Mouse (Mus musculus) liver, adult 2 months (tissue): ENCODE measurements around the gene Sprtn. TPM values are rescaled to one million over a fixed set of nuclear protein-coding genes. Genes with fewer than 3 reads are reported as not detected.

Experiments
- DNase-seq: peaks from one replicate; pipeline ENCODE4 v3.0.0-alpha.2; 2011; ENCODE audit warnings: low read depth, low spot score; ENCODE audit errors: extremely low read depth
- H3K27ac ChIP-seq: fragments of 200-500 bp; replicated peaks from 2 replicates; pipeline ENCODE4 v1.5.1; 2012; ENCODE audit warnings: low read depth, mild to moderate bottlenecking, control low read depth, inconsistent platforms, low read length; ENCODE audit not compliant: insufficient read depth
- H3K27me3 ChIP-seq: fragments of 200-500 bp; 2 replicates; pipeline ENCODE4 v1.6.1; 2012; ENCODE audit warnings: mild to moderate bottlenecking, moderate library complexity, low read length, inconsistent platforms; ENCODE audit not compliant: control insufficient read depth, insufficient read depth
- H3K36me3 ChIP-seq: fragments of 200-500 bp; 2 replicates; pipeline ENCODE4 v1.6.1; 2012; ENCODE audit warnings: low read length, inconsistent platforms; ENCODE audit not compliant: control insufficient read depth, insufficient read depth
- H3K4me1 ChIP-seq: fragments of 200-500 bp; 2 replicates; pipeline ENCODE4 v1.6.1; 2011; ENCODE audit warnings: low read length; ENCODE audit not compliant: control insufficient read depth, insufficient read depth
- H3K4me3 ChIP-seq: fragments of 200-500 bp; 2 replicates; pipeline ENCODE4 v1.5.1; 2011; ENCODE audit warnings: low read depth, mild to moderate bottlenecking, control low read depth, low read length, moderate library complexity; ENCODE audit not compliant: insufficient read depth
- H3K79me2 ChIP-seq: fragments of 200-500 bp; 2 replicates; pipeline ENCODE4 v1.6.1; 2012; ENCODE audit warnings: inconsistent platforms, mild to moderate bottlenecking, low read length, moderate library complexity; ENCODE audit not compliant: control insufficient read depth, insufficient read depth
- H3K9ac ChIP-seq: fragments of 200-500 bp; 2 replicates; pipeline ENCODE4 v1.6.1; 2012; ENCODE audit warnings: low read depth, mild to moderate bottlenecking, control low read depth, inconsistent platforms, low read length
- CTCF ChIP-seq: fragments of 200-500 bp; IDR thresholded peaks from 2 replicates; pipeline ENCODE4 v1.5.1; 2011; ENCODE audit warnings: low read depth, low read length, control low read depth
- POLR2A ChIP-seq: fragments of 200-500 bp; IDR thresholded peaks from 2 replicates; pipeline ENCODE4 v1.6.1; 2011; ENCODE audit warnings: low read length, control low read depth; ENCODE audit not compliant: insufficient read depth; ENCODE audit errors: extremely low read depth
- WGBS: fragments of 180-500 bp; shearing (Covaris S2); methylation state at CpG from one replicate; pipeline ENCODE4 v1.1.7; 2018; 5-methylcytosine and 5-hydroxymethylcytosine counted together
- polyA plus RNA-seq: library from polyadenylated mRNA; depleted of rRNA; stranded (reverse); fragments of >200 nt; gene quantifications from 2 replicates; pipeline ENCODE4 v1.2.3, GENCODE M21; 2012
- total RNA-seq: library from RNA; depleted of rRNA; stranded (reverse); fragments of >200 nt; gene quantifications from 2 replicates; pipeline ENCODE4 v1.2.3, GENCODE M21; 2014

The Sprtn gene
- total and polyA plus RNA-seq, 2 experiments: 4.8 to 6.3 TPM

DNA sequence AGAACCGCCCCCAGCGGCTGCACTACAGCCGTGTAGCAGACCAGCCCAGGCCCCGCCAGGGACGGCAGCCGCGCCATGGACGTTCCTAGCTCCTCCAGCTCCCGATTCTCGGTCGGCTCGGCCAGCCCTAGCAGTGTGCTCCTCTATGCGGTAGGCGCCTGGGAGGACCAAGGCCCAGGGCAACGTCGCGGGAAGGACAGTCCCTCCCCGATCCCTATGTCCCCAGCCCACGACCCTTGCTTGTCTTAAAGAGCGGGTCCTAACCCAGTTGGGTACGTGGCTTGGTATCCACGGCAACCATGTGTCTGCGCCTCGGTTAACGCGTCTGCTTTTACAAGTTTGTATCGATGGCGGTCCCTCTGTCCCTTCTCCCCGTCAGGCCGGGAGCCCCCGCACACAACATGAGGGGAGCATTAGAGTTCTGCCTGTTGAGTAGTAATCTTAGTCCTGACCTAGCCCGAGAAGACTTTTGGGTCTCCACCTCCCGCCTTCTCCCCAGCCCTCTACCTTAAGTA is 34.5 kb upstream of the Sprtn start:
- Histone ChIP-seq H3K4me3 (peak overlapping the region; percentile 94), H3K4me1 (peaks cover 6% of the 10 kb centered on the region), H3K79me2 (peaks cover 41% of the 10 kb centered on the region), H3K27me3 (no peaks in the 10 kb centered on the region), H3K36me3 (peaks cover 15% of the 10 kb centered on the region), H3K9ac (peak overlapping the region; percentile 96), H3K27ac (peak overlapping the region; percentile 82)
- DNase-seq: no peak
- under 1% methylated on average over 33 of the region's 33 CpGs for WGBS
- TF ChIP-seq POLR2A: no peak
- no peak for TF ChIP-seq CTCF

DNA sequence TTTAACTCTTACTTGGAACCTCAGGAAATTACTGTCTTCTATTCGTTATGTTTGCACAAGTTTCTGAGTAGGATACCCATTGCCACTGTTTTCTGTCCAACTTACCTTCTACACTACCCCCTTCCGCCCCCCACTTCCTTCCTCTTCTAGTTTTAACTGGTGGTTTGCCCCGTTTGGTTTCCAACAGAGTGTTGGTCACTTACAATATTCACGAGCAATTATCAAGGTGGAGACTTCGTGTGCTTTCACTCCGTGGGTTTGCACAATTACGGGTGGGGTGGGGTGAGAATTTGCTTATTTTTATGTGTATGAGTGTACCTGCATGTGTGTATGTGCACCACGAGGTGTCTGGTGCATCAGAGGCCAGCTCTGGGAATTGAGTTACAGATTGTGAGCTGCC is 34.0 kb upstream of the Sprtn start:
- Histone ChIP-seq H3K27me3 (no peaks in the 10 kb centered on the region), H3K9ac (peak overlapping the region; percentile 26), H3K4me1 (peaks cover 6% of the 10 kb centered on the region), H3K4me3 (peak overlapping the region; percentile 94), H3K27ac (no peak overlapping the region), H3K36me3 (peaks cover 13% of the 10 kb centered on the region), H3K79me2 (peaks cover 42% of the 10 kb centered on the region)
- TF ChIP-seq POLR2A (no peak), CTCF (no peak)
- peak; percentile 34 for DNase-seq
- WGBS: 7% methylated on average over 8 of the region's 8 CpGs

DNA sequence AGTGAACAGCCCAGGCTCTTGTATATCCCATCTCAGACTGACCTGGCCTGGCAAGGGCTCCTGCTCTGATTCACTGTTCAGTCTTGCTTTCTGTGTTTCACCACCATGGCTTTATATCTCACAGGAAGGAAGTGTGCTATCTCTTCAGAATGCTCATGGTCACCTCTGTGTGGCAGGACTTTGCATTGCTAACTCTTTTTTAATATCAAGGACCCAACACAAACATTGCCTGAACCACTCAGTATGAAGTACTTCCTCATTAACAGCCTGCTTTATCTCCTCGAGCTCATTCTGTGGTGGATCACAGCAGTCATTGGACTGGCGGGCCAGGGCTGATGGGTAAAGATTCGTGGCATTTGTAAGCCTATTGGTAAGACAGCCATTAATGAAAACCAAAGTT is 31.0 kb upstream of the Sprtn start:
- Histone ChIP-seq H3K27ac (no peak overlapping the region), H3K27me3 (no peaks in the 10 kb centered on the region), H3K36me3 (peaks cover 3% of the 10 kb centered on the region; the same call in 1 of the 2 replicates), H3K79me2 (peaks cover 43% of the 10 kb centered on the region), H3K9ac (no peak overlapping the region), H3K4me3 (no peak overlapping the region), H3K4me1 (peaks cover 6% of the 10 kb centered on the region)
- WGBS: 68% methylated on average over 3 of the region's 3 CpGs
- no peak for DNase-seq
- TF ChIP-seq CTCF (no peak), POLR2A (no peak)

DNA sequence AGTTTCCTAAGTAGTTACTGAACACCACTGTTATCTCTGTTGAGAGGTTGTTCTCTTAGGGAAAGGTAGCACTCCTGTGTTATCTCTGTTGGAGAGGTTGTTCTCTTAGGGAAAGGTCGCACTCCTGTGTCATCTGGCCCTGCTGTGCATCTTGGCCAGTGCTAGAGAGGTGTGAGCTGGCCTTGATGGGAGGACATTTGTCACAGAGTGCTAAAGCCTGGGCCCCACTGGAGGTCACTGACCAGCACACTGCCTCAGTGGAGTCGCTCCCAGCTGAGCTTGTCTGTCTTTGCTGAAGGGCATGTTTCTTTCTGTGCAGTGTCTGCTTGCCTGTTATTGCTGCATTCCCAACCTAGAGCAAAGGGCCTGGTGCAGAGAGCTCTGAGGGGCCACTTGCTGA is 30.6 kb upstream of the Sprtn start:
- Histone ChIP-seq H3K27ac (no peak overlapping the region), H3K79me2 (peaks cover 43% of the 10 kb centered on the region), H3K4me3 (no peak overlapping the region), H3K9ac (no peak overlapping the region), H3K27me3 (no peaks in the 10 kb centered on the region), H3K36me3 (peaks cover 3% of the 10 kb centered on the region; the same call in 1 of the 2 replicates), H3K4me1 (peaks cover 6% of the 10 kb centered on the region)
- TF ChIP-seq POLR2A (no peak), CTCF (no peak)
- WGBS: 79% methylated on average over 2 of the region's 2 CpGs
- DNase-seq: no peak

DNA sequence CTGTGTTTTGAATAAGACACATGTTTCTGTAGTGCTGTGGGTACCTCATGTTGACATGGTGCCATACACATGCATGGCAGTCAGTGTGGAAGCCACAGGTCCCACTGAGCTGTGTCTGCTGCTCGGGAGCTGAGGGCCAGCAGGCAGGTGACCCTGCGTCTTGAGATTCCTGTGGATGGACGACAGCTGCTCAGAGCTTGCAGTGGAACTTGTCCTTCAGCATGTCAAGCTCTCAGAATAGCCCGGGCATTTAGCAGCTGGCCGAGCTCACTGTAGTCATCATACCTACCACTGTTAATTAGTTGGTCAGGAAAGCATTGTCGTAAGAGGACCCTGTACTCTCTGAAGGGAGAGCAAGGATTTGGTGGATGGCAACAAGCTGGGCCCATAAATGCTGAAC is 28.0 kb upstream of the Sprtn start:
- no peak overlapping the region for H3K9ac ChIP-seq
- no peaks in the 10 kb centered on the region for H3K27me3 ChIP-seq
- no peak overlapping the region for H3K27ac ChIP-seq
- 94% methylated on average over 6 of the region's 6 CpGs for WGBS
- H3K4me3 ChIP-seq: no peak overlapping the region
- H3K79me2 ChIP-seq: peaks cover 36% of the 10 kb centered on the region
- no peak for TF ChIP-seq CTCF
- TF ChIP-seq POLR2A: no peak
- no peaks in the 10 kb centered on the region for H3K4me1 ChIP-seq
- DNase-seq: no peak
- H3K36me3 ChIP-seq: peaks cover 15% of the 10 kb centered on the region; the same call in 1 of the 2 replicates

DNA sequence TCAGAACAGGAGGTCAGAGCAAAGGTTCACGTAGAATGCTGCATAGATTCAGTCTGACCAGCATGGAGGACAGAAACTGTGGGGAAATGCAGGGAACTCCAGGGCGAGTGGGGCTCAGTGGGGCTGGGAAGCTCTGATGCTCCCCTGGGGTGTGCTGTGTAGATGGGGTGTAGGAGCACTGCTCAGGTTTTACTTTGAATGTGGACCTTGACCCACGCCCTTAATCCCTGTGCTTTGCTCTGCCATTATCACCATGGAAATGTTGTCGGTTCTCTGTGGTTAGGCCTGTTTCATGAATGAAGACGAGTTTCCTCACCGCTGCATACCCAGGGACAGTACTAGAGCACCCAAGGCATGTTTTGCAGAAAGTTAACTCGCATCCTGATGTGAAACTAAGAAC is 26.2 kb upstream of the Sprtn start:
- H3K27me3 ChIP-seq: no peaks in the 10 kb centered on the region
- H3K4me1 ChIP-seq: no peaks in the 10 kb centered on the region
- peaks cover 24% of the 10 kb centered on the region; the same call in 1 of the 2 replicates for H3K36me3 ChIP-seq
- H3K27ac ChIP-seq: no peak overlapping the region
- no peak for DNase-seq
- TF ChIP-seq CTCF (no peak), POLR2A (no peak)
- H3K9ac ChIP-seq: no peak overlapping the region
- WGBS: 85% methylated on average over 7 of the region's 7 CpGs
- H3K79me2 ChIP-seq: peaks cover 22% of the 10 kb centered on the region
- no peak overlapping the region for H3K4me3 ChIP-seq
